Mouse (Mus musculus) liver, embryonic 13.5 days (tissue): Measurements from ENCODE around the gene Creld1. TPM values are rescaled to one million over a fixed set of nuclear protein-coding genes. Genes with fewer than 3 reads are reported as not detected.
A peak's percentile ranks its signal among the peaks of the same experiment; 100 is the strongest.

Experiments
- ATAC-seq: fragments of 200-750 bp; cut with Nextera tagmentation; 2 replicates; pipeline ENCODE4 v1.8.0; 2017; ENCODE audit warnings: low read depth, mild to moderate bottlenecking, moderate number of reproducible peaks, moderate library complexity
- DNase-seq: peaks from one replicate; pipeline ENCODE4 v3.0.0; 2022
- H3K27ac ChIP-seq: fragments of 300-500 bp; sonication (generic); 2 replicates; pipeline ENCODE4 v1.5.1; 2015; ENCODE audit warnings: moderate library complexity, mild to moderate bottlenecking, inconsistent platforms
- H3K27me3 ChIP-seq: fragments of 300-500 bp; sonication (generic); 2 replicates; pipeline ENCODE4 v1.6.1; 2015; ENCODE audit warnings: mild to moderate bottlenecking, inconsistent platforms
- H3K36me3 ChIP-seq: fragments of 300-500 bp; sonication (generic); 2 replicates; pipeline ENCODE4 v1.6.1; 2015; ENCODE audit warnings: mild to moderate bottlenecking, inconsistent platforms
- H3K4me1 ChIP-seq: fragments of 300-500 bp; sonication (generic); replicated peaks from 2 replicates; pipeline ENCODE4 v1.6.1; 2015; ENCODE audit warnings: inconsistent platforms
- H3K4me2 ChIP-seq: fragments of 300-500 bp; sonication (generic); 2 replicates; pipeline ENCODE4 v1.6.1; 2015; ENCODE audit warnings: inconsistent platforms, mild to moderate bottlenecking, moderate library complexity
- H3K4me3 ChIP-seq: fragments of 300-500 bp; sonication (generic); replicated peaks from 2 replicates; pipeline ENCODE4 v1.5.1; 2015; ENCODE audit warnings: mild to moderate bottlenecking, inconsistent platforms
- H3K9ac ChIP-seq: fragments of 300-500 bp; sonication (generic); 2 replicates; pipeline ENCODE4 v1.6.1; 2015; ENCODE audit warnings: mild to moderate bottlenecking, inconsistent platforms
- H3K9me3 ChIP-seq: fragments of 300-500 bp; sonication (generic); replicated peaks from 2 replicates; pipeline ENCODE4 v1.6.1; 2016; ENCODE audit warnings: inconsistent platforms
- WGBS: fragments of 180-500 bp; shearing (Covaris S2); methylation state at CpG from one replicate; pipeline ENCODE4 v1.1.7; 2015; ENCODE audit not compliant: insufficient replicate concordance; 5-methylcytosine and 5-hydroxymethylcytosine counted together
- polyA plus RNA-seq: library from polyadenylated mRNA; unstranded; fragments of >200 nt; fragmentation: Nextera tagmentation; extraction: Ambion mirVana; gene quantifications from 2 replicates; pipeline ENCODE4 v1.2.1, GENCODE M21; 2015

The Creld1 gene
- polyA plus RNA-seq, 1 experiment from 2014 or later = 8.0 TPM

DNA sequence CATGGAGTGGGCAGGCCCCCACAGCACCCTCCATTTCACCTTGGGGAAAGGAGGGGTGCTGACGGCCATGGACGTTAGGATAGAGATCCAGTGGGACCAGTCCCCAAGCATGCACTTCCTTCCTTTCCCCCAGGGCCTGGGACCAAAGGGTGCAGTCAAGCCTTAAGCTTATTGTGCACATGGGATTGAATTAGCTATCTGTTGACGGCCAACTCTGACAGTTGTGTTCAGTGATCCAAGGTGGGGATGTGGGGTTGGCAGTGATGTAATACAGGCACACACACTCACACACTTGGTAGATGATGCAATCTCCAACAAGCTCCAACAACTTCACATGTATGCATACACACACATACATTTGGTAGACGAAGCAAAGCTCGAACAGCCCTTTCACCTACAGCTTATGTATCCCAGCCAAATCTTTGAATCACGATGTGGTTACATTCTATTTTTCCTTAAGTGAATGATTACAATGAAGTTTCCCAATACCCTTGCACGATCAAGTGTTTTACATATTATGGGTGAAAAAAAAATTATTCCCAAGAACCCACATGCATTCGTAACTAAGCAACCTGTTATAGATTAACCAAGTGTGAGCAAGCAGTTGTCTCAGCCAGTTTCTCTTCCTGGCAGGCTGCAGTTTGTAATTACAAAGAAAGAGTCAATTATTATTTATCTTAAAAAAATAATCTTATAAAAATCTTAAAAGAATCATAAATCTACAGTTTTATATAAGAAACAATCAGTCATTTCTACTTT, 38.7 kb upstream of the Creld1 start:
- ATAC-seq (no peak), DNase-seq (no peak)
- Histone ChIP-seq H3K9me3 (no peaks in the 10 kb centered on the region), H3K9ac (no peak overlapping the region), H3K4me3 (no peak overlapping the region), H3K4me2 (no peak overlapping the region), H3K27me3 (no peaks in the 10 kb centered on the region), H3K27ac (no peak overlapping the region), H3K4me1 (peaks cover 29% of the 10 kb centered on the region), H3K36me3 (peaks cover 32% of the 10 kb centered on the region)
- 79% methylated on average over 7 of the region's 8 CpGs for WGBS

DNA sequence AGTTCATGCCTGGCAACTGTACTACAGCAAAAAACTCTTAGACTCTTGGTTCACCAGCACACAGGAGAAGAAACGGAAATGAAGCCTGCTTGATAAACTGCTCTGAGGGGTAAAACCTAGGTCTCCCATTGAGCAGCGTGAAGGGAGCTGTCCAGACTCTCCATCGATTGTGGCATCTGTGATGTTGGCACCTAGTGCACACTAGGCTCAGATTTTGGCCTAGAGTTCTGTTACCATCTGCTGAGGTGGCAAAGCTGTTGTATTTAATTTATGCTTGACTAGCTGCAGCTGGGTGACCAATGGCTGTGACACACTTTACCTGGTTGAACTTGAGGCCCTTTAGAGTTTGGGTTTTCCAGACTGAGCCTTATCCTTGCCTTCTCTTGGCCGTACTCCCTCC, 35.5 kb upstream of the Creld1 start:
- Histone ChIP-seq H3K4me1 (peaks cover 19% of the 10 kb centered on the region), H3K4me3 (no peak overlapping the region), H3K27ac (no peak overlapping the region), H3K4me2 (no peak overlapping the region), H3K27me3 (no peaks in the 10 kb centered on the region), H3K9ac (no peak overlapping the region), H3K9me3 (no peaks in the 10 kb centered on the region), H3K36me3 (peaks cover 32% of the 10 kb centered on the region)
- DNase-seq = no peak
- WGBS = 81% methylated on average over 4 of the region's 4 CpGs
- no peak for ATAC-seq

DNA sequence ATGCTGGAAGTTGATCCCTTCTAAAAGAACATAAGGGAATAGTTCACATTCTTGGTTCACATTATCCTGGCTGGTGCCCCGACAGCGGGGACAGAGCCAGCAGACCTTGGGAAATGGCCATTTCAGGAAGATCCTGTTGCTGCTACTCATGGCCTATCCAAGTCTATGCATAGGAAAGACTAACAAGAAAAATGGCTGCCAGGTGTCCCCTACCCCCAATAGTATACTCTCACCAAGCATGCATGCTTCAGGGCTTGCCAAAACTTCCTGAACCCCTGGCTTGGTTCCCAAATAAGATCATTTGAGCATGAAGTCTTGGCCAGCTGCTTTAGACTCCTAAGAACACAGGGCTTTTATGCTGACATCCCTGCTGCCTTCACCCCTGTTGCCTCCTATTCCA, 31.3 kb upstream of the Creld1 start:
- WGBS = 78% methylated on average over 2 of the region's 2 CpGs
- ATAC-seq (no peak), DNase-seq (no peak)
- Histone ChIP-seq H3K9me3 (no peaks in the 10 kb centered on the region), H3K4me1 (no peaks in the 10 kb centered on the region), H3K4me3 (no peak overlapping the region), H3K27ac (no peak overlapping the region), H3K36me3 (peaks cover 23% of the 10 kb centered on the region), H3K9ac (no peak overlapping the region), H3K4me2 (no peak overlapping the region), H3K27me3 (no peaks in the 10 kb centered on the region)

DNA sequence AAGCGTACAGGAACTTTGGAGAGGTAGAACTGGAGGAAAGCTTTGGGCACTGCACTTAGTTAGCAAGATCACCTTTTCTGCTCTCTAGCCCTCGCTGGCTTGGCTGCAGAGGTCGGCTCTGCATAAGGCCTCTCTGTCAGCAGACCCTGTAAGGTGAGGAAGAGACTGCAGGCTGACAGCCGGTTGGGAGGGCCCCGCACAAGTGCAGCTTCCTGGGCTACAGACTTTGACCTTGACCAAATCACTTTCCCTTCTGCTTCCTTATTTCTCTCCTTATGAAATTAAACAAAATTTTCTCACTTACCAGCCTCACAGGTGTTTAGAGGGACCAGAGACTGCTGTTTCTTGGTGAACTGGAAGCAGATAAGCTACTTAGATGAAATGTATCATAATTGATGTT, 28.1 kb upstream of the Creld1 start:
- Histone ChIP-seq H3K27ac (no peak overlapping the region), H3K4me3 (no peak overlapping the region), H3K27me3 (0 out of 2 replicates have a peak, but pooled peaks cover 4% of the 10 kb centered on the region), H3K9ac (no peak overlapping the region), H3K9me3 (no peaks in the 10 kb centered on the region), H3K4me2 (no peak overlapping the region), H3K36me3 (no peaks in the 10 kb centered on the region), H3K4me1 (no peaks in the 10 kb centered on the region)
- DNase-seq = no peak
- WGBS = 35% methylated on average over 5 of the region's 5 CpGs
- ATAC-seq = no peak

DNA sequence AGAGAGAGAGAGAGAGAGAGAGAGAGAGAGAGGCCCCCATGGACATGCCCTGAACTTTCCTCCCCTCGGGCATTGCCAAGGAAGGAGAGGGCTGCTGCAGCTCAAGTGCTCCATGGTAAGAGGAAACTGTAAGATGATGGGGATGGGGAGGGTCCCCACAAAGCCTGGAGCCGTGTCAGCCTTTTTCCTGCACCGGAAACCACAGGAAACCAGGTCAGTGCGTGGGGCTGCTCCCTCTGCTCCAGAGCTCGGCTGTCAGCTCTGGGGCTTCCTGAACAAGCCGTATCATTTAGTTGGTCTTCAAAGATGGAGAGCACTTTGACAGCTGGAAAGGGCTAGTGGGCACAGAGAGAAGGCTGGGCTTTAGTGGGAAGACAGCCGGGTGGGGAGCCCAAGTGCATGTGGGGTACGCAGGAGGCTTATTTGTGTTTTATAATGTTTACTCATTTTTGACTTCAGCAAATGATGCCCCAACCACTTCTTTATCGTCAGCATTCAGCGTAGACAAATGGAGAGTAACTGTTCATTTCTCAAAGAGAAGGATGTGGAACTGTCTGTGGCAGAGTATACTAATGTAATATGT, 25.1 kb upstream of the Creld1 start, which contains the start of gene Il17re:
Gene Il17re (plus strand): TSS at position 533 of the 583 bp plus-strand sequence.
- Histone ChIP-seq H3K4me2 (no peak within 1 kb of the TSS), H3K27ac (no peak within 1 kb of the TSS)

DNA sequence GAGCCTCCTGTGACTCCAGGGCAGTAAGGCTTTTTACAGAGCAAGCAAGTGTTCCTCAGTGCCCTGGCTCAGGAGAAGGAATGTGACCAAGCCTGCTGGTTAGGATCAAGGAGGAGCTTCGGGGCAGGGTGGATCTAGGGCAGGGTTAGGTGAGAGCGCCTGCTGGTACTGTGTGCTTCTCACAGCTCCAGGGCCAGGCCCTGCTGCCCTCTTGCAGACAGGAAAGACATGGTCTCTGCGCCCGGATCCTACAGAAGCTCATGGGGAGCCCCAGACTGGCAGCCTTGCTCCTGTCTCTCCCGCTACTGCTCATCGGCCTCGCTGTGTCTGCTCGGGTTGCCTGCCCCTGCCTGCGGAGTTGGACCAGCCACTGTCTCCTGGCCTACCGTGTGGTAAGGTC, 24.5 kb upstream of the Creld1 start:
- Histone ChIP-seq H3K4me1 (no peaks in the 10 kb centered on the region), H3K27ac (no peak overlapping the region), H3K4me3 (no peak overlapping the region), H3K4me2 (no peak overlapping the region), H3K9ac (no peak overlapping the region), H3K9me3 (no peaks in the 10 kb centered on the region), H3K36me3 (no peaks in the 10 kb centered on the region), H3K27me3 (0 out of 2 replicates have a peak, but pooled peaks cover 4% of the 10 kb centered on the region)
- WGBS = 61% methylated on average over 10 of the region's 10 CpGs
- DNase-seq (no peak), ATAC-seq (no peak)

More for the DNA sequence above, 25.1 kb upstream of the Creld1 start, which contains the start of gene Il17re:
- no peak within 1 kb of the TSS for H3K4me3 ChIP-seq
- no peak for ATAC-seq
- no peaks in the 10 kb centered on the region for H3K9me3 ChIP-seq
- no peak within 1 kb of the TSS for H3K9ac ChIP-seq
- H3K36me3 ChIP-seq = no peaks in the 10 kb centered on the region
- WGBS = 16% methylated on average over 10 of the region's 10 CpGs
- no peaks in the 10 kb centered on the region for H3K4me1 ChIP-seq
- 0 out of 2 replicates have a peak, but pooled peaks cover 4% of the 10 kb centered on the region for H3K27me3 ChIP-seq
- no peak for DNase-seq

DNA sequence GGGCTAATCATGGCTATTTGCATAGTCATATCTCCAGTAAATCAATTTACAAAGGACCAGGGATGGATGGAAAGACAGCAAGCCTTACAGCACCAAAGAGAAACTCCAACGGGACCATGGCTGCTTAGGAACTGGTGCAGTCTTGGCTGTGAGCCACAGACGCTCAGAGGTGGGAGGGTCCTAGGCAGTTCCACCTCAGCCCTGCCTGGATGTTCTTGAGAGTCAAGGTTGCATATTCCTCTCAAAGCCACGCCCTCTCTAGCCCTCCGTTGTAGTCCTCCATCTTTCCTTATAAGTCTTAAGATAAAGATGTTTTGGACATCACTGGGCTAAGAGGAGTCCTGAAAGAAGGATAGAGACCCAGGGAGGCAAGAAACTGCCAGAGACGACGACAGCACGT, 19.1 kb upstream of the Creld1 start:
- no peaks in the 10 kb centered on the region for H3K9me3 ChIP-seq
- ATAC-seq (no peak), DNase-seq (no peak)
- no peak overlapping the region for H3K9ac ChIP-seq
- WGBS = 50% methylated on average over 7 of the region's 7 CpGs
- peaks cover 3% of the 10 kb centered on the region; the same call in 1 of the 2 replicates for H3K27me3 ChIP-seq
- no peak overlapping the region for H3K4me3 ChIP-seq
- H3K4me2 ChIP-seq = no peak overlapping the region
- no peak overlapping the region for H3K27ac ChIP-seq
- H3K4me1 ChIP-seq = peaks cover 5% of the 10 kb centered on the region; the same call in 1 of the 2 replicates
- no peaks in the 10 kb centered on the region for H3K36me3 ChIP-seq

DNA sequence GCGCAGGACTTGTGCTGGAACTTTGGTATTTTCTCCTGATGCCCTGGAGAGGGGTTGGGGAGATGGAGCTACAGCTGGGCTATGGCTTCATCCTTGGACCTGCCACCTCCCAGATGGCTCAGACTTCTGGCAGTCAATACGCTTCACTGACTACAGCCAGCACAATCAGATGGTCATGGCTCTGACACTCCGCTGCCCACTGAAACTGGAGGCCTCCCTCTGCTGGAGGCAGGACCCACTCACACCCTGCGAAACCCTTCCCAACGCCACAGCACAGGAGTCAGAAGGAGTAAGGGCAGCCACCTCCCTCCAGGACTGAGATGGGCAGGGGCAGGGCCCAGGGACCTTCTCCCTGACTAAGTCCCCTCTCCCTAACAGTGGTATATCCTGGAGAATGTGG, 17.5 kb upstream of the Creld1 start:
- ATAC-seq = no peak
- peaks cover 13% of the 10 kb centered on the region for H3K4me1 ChIP-seq
- H3K27me3 ChIP-seq = peaks cover 18% of the 10 kb centered on the region
- no peak overlapping the region for H3K9ac ChIP-seq
- no peak overlapping the region for H3K4me3 ChIP-seq
- H3K4me2 ChIP-seq = no peak overlapping the region
- no peaks in the 10 kb centered on the region for H3K9me3 ChIP-seq
- no peak overlapping the region for H3K27ac ChIP-seq
- H3K36me3 ChIP-seq = no peaks in the 10 kb centered on the region
- DNase-seq = no peak
- WGBS = 59% methylated on average over 5 of the region's 5 CpGs

DNA sequence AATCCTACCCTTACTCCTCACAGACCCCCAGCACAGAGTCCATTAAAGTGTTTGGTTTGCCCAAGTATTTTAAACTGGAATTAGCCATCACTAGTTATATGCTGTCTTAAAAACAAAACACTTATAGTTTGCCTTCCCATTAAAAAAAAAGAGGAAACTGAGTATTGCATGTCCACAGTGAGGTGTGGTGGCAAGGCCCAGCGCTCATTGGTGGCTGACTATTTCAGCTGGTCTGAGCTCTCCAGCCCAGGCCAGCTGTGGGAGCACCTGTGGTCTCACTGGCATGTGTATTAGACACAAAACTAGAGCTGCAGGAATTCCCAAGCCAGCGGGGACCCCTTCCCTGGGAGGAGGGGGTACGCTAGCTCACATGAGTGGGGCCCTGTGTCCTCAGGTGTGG, 14.6 kb upstream of the Creld1 start:
- H3K9me3 ChIP-seq = no peaks in the 10 kb centered on the region
- H3K4me3 ChIP-seq = no peak overlapping the region
- H3K4me2 ChIP-seq = 0 out of 2 replicates have a peak overlapping the region, but pooled peaks have one; percentile 70
- peaks cover 28% of the 10 kb centered on the region for H3K4me1 ChIP-seq
- ATAC-seq (no peak), DNase-seq (no peak)
- H3K9ac ChIP-seq = no peak overlapping the region
- 60% methylated on average over 3 of the region's 3 CpGs for WGBS
- no peaks in the 10 kb centered on the region for H3K36me3 ChIP-seq
- no peak overlapping the region for H3K27ac ChIP-seq
- peaks cover 28% of the 10 kb centered on the region for H3K27me3 ChIP-seq

DNA sequence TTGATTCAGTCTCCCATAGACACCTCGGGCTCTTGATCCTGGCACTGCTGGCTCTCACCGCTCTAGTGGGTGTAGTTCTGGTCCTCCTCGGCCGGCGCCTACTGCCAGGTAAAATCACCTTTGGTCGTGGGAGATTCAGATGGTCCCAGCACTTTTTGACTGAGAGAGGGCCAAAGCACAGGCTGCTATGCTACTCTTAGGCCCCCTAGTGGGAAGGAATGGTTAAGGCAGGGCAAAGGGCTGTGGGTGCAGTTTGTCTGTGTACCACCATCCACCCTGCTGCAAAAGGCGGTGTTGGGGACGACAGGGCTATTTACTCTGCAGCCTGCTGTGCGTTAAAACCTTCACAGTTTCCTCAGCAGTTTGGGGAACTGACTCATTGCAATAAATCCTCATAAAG, 14.1 kb upstream of the Creld1 start:
- peak overlapping the region; percentile 50; the same call in 1 of the 2 replicates for H3K9ac ChIP-seq
- peaks cover 28% of the 10 kb centered on the region for H3K4me1 ChIP-seq
- peak overlapping the region; percentile 70 for H3K4me2 ChIP-seq
- 6% methylated on average over 9 of the region's 9 CpGs for WGBS
- no peak overlapping the region for H3K27ac ChIP-seq
- DNase-seq (peak; percentile 53), ATAC-seq (peak; percentile 55)
- H3K36me3 ChIP-seq = no peaks in the 10 kb centered on the region
- H3K27me3 ChIP-seq = peaks cover 28% of the 10 kb centered on the region
- peak overlapping the region; percentile 45 for H3K4me3 ChIP-seq
- H3K9me3 ChIP-seq = no peaks in the 10 kb centered on the region

DNA sequence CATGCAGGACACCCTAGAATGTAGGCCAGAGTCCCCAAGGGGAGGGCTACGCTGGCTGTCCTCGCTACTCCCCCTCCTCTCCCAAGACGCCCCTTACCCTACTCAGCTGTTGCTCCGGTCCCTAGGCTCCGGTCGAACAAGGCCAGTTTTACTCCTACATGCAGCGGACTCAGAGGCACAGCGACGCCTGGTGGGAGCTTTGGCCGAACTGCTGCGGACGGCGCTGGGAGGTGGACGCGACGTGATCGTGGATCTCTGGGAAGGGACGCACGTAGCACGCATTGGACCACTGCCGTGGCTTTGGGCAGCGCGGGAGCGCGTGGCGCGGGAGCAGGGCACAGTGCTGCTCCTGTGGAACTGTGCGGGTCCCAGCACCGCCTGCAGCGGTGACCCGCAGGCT, 13.7 kb upstream of the Creld1 start:
- Histone ChIP-seq H3K9ac (peak overlapping the region; percentile 50; the same call in 1 of the 2 replicates), H3K27me3 (peaks cover 30% of the 10 kb centered on the region), H3K4me1 (peaks cover 28% of the 10 kb centered on the region), H3K4me2 (peak overlapping the region; percentile 70), H3K4me3 (peak overlapping the region; percentile 45), H3K36me3 (no peaks in the 10 kb centered on the region), H3K27ac (no peak overlapping the region), H3K9me3 (no peaks in the 10 kb centered on the region)
- WGBS = 2% methylated on average over 31 of the region's 31 CpGs
- DNase-seq (peak; percentile 41), ATAC-seq (peak; percentile 56)
